Mouse (Mus musculus): Measurements from ENCODE around the gene Idua.

The Idua gene

DNA sequence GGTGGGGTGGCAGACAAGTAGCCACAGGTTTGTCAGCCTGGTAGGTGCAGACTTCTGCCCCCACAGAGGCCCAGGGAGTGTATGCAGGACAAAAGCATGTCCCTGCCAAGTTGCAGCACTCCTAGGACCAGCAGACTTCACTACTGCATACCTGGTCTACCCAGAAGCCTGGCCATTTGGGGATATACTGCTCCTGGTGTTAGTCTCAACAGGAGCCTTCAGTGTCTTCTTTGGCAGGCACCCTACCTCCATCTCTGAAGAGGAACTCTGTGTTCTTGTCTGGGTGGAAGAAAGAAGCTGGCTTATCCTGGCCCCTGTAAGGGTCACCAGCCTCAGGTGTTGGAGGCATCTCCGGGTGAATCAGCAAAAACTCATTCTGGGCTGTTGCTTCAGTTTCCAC, 55.8 kb downstream of the Idua start:
- DNase-seq (ENCODE audit: low read depth in 2 of 2, low spot score in 2 of 2): no peak

DNA sequence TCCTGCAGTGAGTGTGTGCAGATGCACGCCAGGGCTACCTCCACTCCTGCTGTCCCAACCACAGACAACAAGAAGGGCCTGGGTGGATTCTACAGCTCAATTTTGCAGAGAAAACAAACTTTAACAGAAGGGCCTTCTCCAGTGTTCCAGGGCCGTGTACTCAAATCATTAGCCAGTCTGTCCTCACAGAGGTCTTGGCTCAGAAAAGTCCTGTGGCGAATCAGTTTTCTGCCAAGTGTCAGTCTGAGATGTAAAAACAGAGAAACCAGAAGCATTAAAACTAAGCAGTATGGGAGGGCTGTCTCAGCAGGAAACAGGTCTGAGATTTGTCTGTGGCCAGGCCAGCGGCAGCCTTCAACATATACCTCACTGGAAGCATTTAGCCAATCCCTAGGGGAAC, 57.9 kb downstream of the Idua start:
- no peak for DNase-seq (ENCODE audit: low read depth in 2 of 2, low spot score in 2 of 2)

DNA sequence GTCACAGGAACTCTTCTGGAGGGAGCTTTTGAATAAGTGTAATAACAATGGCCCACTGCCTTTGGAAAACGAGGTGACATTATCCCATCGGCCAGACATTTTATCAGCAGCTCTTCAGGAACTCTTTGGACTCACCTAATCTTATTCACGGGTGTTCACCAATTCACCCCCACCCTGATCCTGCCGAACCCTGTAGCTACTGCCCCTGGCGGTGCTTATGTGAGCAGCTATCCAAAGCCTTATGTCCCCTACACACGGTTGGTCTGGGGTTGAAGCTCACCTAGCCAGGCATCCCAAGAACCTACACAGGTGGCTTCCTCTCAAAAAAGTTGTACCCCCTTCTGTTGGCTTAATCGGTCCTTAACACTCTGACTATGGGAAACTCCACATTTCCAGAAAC, 59.6 kb downstream of the Idua start:
- DNase-seq (ENCODE audit: low read depth in 2 of 2, low spot score in 2 of 2): no peak

DNA sequence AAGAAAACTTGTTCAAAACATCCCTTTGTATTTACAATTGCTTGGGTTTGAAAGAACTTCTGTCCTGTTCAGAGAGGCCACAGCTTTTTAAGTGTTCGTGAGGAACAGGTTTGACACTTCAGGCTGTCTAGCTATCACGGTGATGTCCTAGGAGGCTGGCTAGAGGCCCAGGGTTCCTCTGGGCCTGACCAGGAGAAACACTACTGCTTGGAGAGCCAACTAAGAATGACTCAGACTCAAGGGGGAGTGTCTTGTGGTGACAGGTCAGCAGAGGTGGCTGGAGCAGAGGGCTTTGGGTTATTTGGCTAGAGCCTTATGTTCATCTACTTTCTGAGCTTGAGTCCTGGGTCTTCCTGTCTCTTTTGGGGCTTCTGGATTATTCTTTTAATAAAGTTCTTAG, 63.9 kb downstream of the Idua start:
- no peak for DNase-seq (ENCODE audit: low read depth in 2 of 2, low spot score in 2 of 2)

DNA sequence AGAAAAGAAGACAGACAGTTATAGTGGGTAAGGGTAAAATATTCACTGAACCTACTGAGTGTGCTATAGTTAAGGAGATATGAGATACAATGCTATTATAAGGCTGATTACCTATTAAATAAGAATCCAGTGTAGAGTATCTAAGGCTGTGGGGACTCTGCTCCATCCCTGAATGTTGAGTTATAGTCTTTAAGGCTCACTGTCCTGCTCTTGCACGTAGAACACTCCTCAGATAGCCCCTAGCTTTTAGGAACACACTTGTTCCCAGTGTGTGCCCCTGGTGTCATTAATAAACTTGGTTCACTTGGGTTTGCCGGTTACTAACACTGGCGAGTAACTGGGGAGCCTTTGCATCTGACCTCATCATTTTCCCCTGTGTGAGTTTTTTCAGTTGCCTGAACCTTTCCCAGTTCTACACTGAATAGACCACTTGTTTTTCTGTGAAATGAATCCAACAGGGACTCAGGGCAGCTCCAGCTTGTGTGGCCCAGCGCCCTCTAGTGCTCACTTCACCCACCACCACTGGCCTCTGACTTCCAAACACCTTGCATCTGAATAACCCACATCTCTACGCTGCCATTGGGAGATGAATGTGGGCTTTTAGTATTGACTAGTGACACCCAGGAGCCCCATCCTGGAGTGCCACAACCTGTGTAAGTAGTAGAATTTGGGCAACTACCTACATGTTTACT, 66.6 kb downstream of the Idua start:
- peak in 1 of 2 experiments; percentile 27 for DNase-seq (ENCODE audit: low read depth in 2 of 2, low spot score in 2 of 2)

DNA sequence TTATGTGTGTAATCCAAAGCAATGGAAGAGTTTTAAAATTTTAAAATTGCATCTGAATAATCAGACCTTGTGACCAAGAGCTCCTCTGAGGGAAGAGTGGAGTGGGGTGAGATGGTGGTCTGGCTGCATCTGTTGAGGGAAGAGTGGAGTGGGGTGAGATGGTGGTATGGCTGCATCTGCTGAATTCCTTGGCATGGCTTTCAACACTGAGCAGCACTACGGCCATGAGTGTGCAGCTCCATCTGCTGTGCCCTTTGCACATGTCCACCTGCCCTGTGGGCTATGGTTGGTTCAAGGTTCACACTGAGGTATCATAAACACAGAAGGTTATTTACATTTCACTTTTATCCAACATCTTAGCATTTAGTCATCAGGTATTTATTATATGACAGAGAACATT, 67.3 kb downstream of the Idua start:
- DNase-seq (ENCODE audit: low read depth in 2 of 2, low spot score in 2 of 2): no peak

Data from CD8-positive naive resting alpha-beta T cell, adult 2 months (primary cell).